Mouse (Mus musculus): Measurements from ENCODE around the gene Adam19.

- TF ChIP-seq POLR2A (IDR thresholded peaks at IDR 0.05; ENCODE audit: borderline replicate concordance, extremely low read depth, insufficient read depth, insufficient read length, poor library complexity, severe bottlenecking) = no peak
- no peak for TF ChIP-seq CTCF (IDR thresholded peaks at IDR 0.05; ENCODE audit: borderline replicate concordance, extremely low read depth, insufficient read depth, insufficient read length)
Measured at GRCm38 (mm10) chr11:46070161-46070560, 14.4 kb downstream of the Adam19 start.

Data from brain, embryonic 14.5 days (tissue).